Mouse (Mus musculus): ENCODE data around the gene Mrgprd. TPM values are rescaled to one million over a fixed set of nuclear protein-coding genes. Genes with fewer than 3 reads are reported as not detected.

Gene Mrgprd
- polyA plus RNA-seq, 1 experiment from 2014 or later, result 0.05 TPM

- TF ChIP-seq CTCF (IDR thresholded peaks at IDR 0.05; ENCODE audit: low read depth), result peak; percentile 75
These were observed 31.0 kb upstream of the Mrgprd start, which contains the start of gene Tpcn2 for GRCm38 (mm10) chr7:145283487-145284187. TSS of gene Tpcn2 (minus strand) at chr7:145284011.

GRCm38 (mm10) chr7:145284293-145284692, 30.3 kb upstream of the Mrgprd start:
- 29% methylated on average over 3 of the region's 3 CpGs for WGBS
- Histone ChIP-seq H3K27ac (ENCODE audit: low read depth) (no peak overlapping the region), H3K4me3 (ENCODE audit: low read depth, low read length) (peak overlapping the region; percentile 54), H3K9ac (no peak overlapping the region), H3K36me3 (ENCODE audit: insufficient read depth) (peaks cover 9% of the 10 kb centered on the region; the same call in 1 of the 2 replicates), H3K9me3 (ENCODE audit: low read depth, low read length) (no peaks in the 10 kb centered on the region), H3K4me1 (ENCODE audit: insufficient read depth) (peaks cover 9% of the 10 kb centered on the region; the same call in 1 of the 2 replicates), H3K4me2 (peak overlapping the region; percentile 81), H3K27me3 (ENCODE audit: insufficient read depth, low read length) (no peaks in the 10 kb centered on the region)
- no peak for TF ChIP-seq CTCF (IDR thresholded peaks at IDR 0.05; ENCODE audit: low read depth)
- DNase-seq, result peak; percentile 34
- ATAC-seq (ENCODE audit: insufficient read depth), result no peak

More at GRCm38 (mm10) chr7:145283487-145284187, 31.0 kb upstream of the Mrgprd start, which contains the start of gene Tpcn2:
- 3% methylated on average over 18 of the region's 18 CpGs for WGBS
- peak within 1 kb of the TSS; percentile 81 for H3K4me2 ChIP-seq
- peaks cover 9% of the 10 kb centered on the region; the same call in 1 of the 2 replicates for H3K4me1 ChIP-seq (ENCODE audit: insufficient read depth)
- H3K27ac ChIP-seq (ENCODE audit: low read depth), result peak within 1 kb of the TSS; percentile 28; the same call in 1 of the 2 replicates
- no peaks in the 10 kb centered on the region for H3K9me3 ChIP-seq (ENCODE audit: low read depth, low read length)
- DNase-seq, result peak; percentile 99
- no peaks in the 10 kb centered on the region for H3K27me3 ChIP-seq (ENCODE audit: insufficient read depth, low read length)
- peak within 1 kb of the TSS; percentile 67 for H3K9ac ChIP-seq
- H3K36me3 ChIP-seq (ENCODE audit: insufficient read depth), result peaks cover 16% of the 10 kb centered on the region; the same call in 1 of the 2 replicates
- peak; percentile 96 for ATAC-seq (ENCODE audit: insufficient read depth)
- H3K4me3 ChIP-seq (ENCODE audit: low read depth, low read length), result peak within 1 kb of the TSS; percentile 54

- no peaks in the 10 kb centered on the region for H3K36me3 ChIP-seq (ENCODE audit: insufficient read depth)
- no peak for TF ChIP-seq CTCF (IDR thresholded peaks at IDR 0.05; ENCODE audit: low read depth)
- H3K4me2 ChIP-seq, result no peak overlapping the region
- DNase-seq, result no peak
- 79% methylated on average over 4 of the region's 4 CpGs for WGBS
- no peaks in the 10 kb centered on the region for H3K27me3 ChIP-seq (ENCODE audit: insufficient read depth, low read length)
- no peak overlapping the region for H3K27ac ChIP-seq (ENCODE audit: low read depth)
- ATAC-seq (ENCODE audit: insufficient read depth), result no peak
- H3K9me3 ChIP-seq (ENCODE audit: low read depth, low read length), result no peaks in the 10 kb centered on the region
- no peak overlapping the region for H3K9ac ChIP-seq
- H3K4me3 ChIP-seq (ENCODE audit: low read depth, low read length), result no peak overlapping the region
- peaks cover 9% of the 10 kb centered on the region; the same call in 1 of the 2 replicates for H3K4me1 ChIP-seq (ENCODE audit: insufficient read depth)
These were observed 29.2 kb upstream of the Mrgprd start for GRCm38 (mm10) chr7:145285476-145285875.

- H3K9ac ChIP-seq, result no peak overlapping the region
- H3K27ac ChIP-seq (ENCODE audit: low read depth), result no peak overlapping the region
- no peaks in the 10 kb centered on the region for H3K9me3 ChIP-seq (ENCODE audit: low read depth, low read length)
- DNase-seq, result no peak
- H3K4me2 ChIP-seq, result no peak overlapping the region
- no peak for ATAC-seq (ENCODE audit: insufficient read depth)
- no peak overlapping the region for H3K4me3 ChIP-seq (ENCODE audit: low read depth, low read length)
- peaks cover 6% of the 10 kb centered on the region; the same call in 1 of the 2 replicates for H3K4me1 ChIP-seq (ENCODE audit: insufficient read depth)
- TF ChIP-seq CTCF (IDR thresholded peaks at IDR 0.05; ENCODE audit: low read depth), result no peak
- no peaks in the 10 kb centered on the region for H3K27me3 ChIP-seq (ENCODE audit: insufficient read depth, low read length)
- no peaks in the 10 kb centered on the region for H3K36me3 ChIP-seq (ENCODE audit: insufficient read depth)
- WGBS, result 60% methylated on average over 6 of the region's 6 CpGs
These were observed 27.2 kb upstream of the Mrgprd start for GRCm38 (mm10) chr7:145287410-145287809.

- DNase-seq (peak; percentile 78), ATAC-seq (ENCODE audit: insufficient read depth) (peak; percentile 51; the same call in 1 of the 2 replicates)
- Histone ChIP-seq H3K4me2 (no peak overlapping the region), H3K27ac (ENCODE audit: low read depth) (no peak overlapping the region), H3K4me1 (ENCODE audit: insufficient read depth) (no peaks in the 10 kb centered on the region), H3K9me3 (ENCODE audit: low read depth, low read length) (no peaks in the 10 kb centered on the region), H3K27me3 (ENCODE audit: insufficient read depth, low read length) (no peaks in the 10 kb centered on the region), H3K36me3 (ENCODE audit: insufficient read depth) (no peaks in the 10 kb centered on the region), H3K4me3 (ENCODE audit: low read depth, low read length) (no peak overlapping the region), H3K9ac (no peak overlapping the region)
- 19% methylated on average over 5 of the region's 5 CpGs for WGBS
- peak; percentile 75 for TF ChIP-seq CTCF (IDR thresholded peaks at IDR 0.05; ENCODE audit: low read depth)
These were observed 25.3 kb upstream of the Mrgprd start for GRCm38 (mm10) chr7:145289302-145289701.

GRCm38 (mm10) chr7:145291847-145292246, 22.8 kb upstream of the Mrgprd start:
- TF ChIP-seq CTCF (IDR thresholded peaks at IDR 0.05; ENCODE audit: low read depth), result no peak
- no peaks in the 10 kb centered on the region for H3K4me1 ChIP-seq (ENCODE audit: insufficient read depth)
- H3K4me2 ChIP-seq, result no peak overlapping the region
- ATAC-seq (ENCODE audit: insufficient read depth), result no peak
- no peaks in the 10 kb centered on the region for H3K9me3 ChIP-seq (ENCODE audit: low read depth, low read length)
- H3K4me3 ChIP-seq (ENCODE audit: low read depth, low read length), result no peak overlapping the region
- no peaks in the 10 kb centered on the region for H3K27me3 ChIP-seq (ENCODE audit: insufficient read depth, low read length)
- no peak overlapping the region for H3K27ac ChIP-seq (ENCODE audit: low read depth)
- no peak for DNase-seq
- no peaks in the 10 kb centered on the region for H3K36me3 ChIP-seq (ENCODE audit: insufficient read depth)
- H3K9ac ChIP-seq, result no peak overlapping the region
- WGBS, result 93% methylated on average over 2 of the region's 2 CpGs

- H3K9ac ChIP-seq, result no peak overlapping the region
- H3K27me3 ChIP-seq (ENCODE audit: insufficient read depth, low read length), result no peaks in the 10 kb centered on the region
- H3K9me3 ChIP-seq (ENCODE audit: low read depth, low read length), result no peaks in the 10 kb centered on the region
- DNase-seq (no peak), ATAC-seq (ENCODE audit: insufficient read depth) (no peak)
- no peaks in the 10 kb centered on the region for H3K36me3 ChIP-seq (ENCODE audit: insufficient read depth)
- H3K27ac ChIP-seq (ENCODE audit: low read depth), result no peak overlapping the region
- 60% methylated on average over 2 of the region's 2 CpGs for WGBS
- no peak overlapping the region for H3K4me3 ChIP-seq (ENCODE audit: low read depth, low read length)
- no peak for TF ChIP-seq CTCF (IDR thresholded peaks at IDR 0.05; ENCODE audit: low read depth)
- H3K4me1 ChIP-seq (ENCODE audit: insufficient read depth), result no peaks in the 10 kb centered on the region
- H3K4me2 ChIP-seq, result no peak overlapping the region
These were observed 21.9 kb upstream of the Mrgprd start for GRCm38 (mm10) chr7:145292726-145293125.
